Mouse (Mus musculus) heart, adult 2 months (tissue): ENCODE data around the gene Nfkb2. TPM values are rescaled to one million over a fixed set of nuclear protein-coding genes. Genes with fewer than 3 reads are reported as not detected.

Experiments
- DNase-seq, 2 experiments: peaks; one replicate each; pipeline ENCODE4 v3.0.0; 2021
- H3K27ac ChIP-seq: fragments of 200-600 bp; 2 replicates; pipeline ENCODE4 v1.8.1; 2022
- H3K27me3 ChIP-seq: fragments of 200-500 bp; 2 replicates; pipeline ENCODE4 v1.6.1; 2012; ENCODE audit warnings: mild to moderate bottlenecking, low read length, inconsistent platforms, mixed read lengths; ENCODE audit not compliant: control insufficient read depth, insufficient read depth
- H3K36me3 ChIP-seq: fragments of 200-500 bp; 2 replicates; pipeline ENCODE4 v1.6.1; 2012; ENCODE audit warnings: low read length, inconsistent platforms; ENCODE audit not compliant: control insufficient read depth, insufficient read depth
- H3K4me1 ChIP-seq: fragments of 200-500 bp; 2 replicates; pipeline ENCODE4 v1.6.1; 2011; ENCODE audit warnings: low read length; ENCODE audit not compliant: control insufficient read depth, insufficient read depth
- H3K4me3 ChIP-seq: fragments of 200-600 bp; 2 replicates; pipeline ENCODE4 v1.8.1; 2022
- H3K79me2 ChIP-seq: fragments of 200-500 bp; replicated peaks from 2 replicates; pipeline ENCODE4 v1.6.1; 2012; ENCODE audit warnings: mild to moderate bottlenecking, inconsistent platforms, low read length, moderate library complexity, mixed read lengths; ENCODE audit not compliant: control insufficient read depth, insufficient read depth
- H3K9ac ChIP-seq: fragments of 200-500 bp; 2 replicates; pipeline ENCODE4 v1.6.1; 2012; ENCODE audit warnings: low read depth, mild to moderate bottlenecking, control low read depth, inconsistent platforms, low read length, mixed read lengths
- CTCF ChIP-seq: fragments of 200-600 bp; IDR thresholded peaks from 2 replicates; pipeline ENCODE4 v1.8.1; 2022; ENCODE audit warnings: antibody characterized with exemption, mild to moderate bottlenecking, moderate library complexity
- EP300 ChIP-seq: fragments of 200-500 bp; IDR thresholded peaks from 2 replicates; pipeline ENCODE4 v1.6.1; 2011; ENCODE audit warnings: low read depth, low read length, control low read depth; ENCODE audit not compliant: insufficient read depth
- POLR2A ChIP-seq: fragments of 200-500 bp; IDR thresholded peaks from 2 replicates; pipeline ENCODE4 v1.6.1; 2011; ENCODE audit warnings: mild to moderate bottlenecking, low read depth, low read length, control low read depth; ENCODE audit not compliant: insufficient read depth
- WGBS: fragments of 180-500 bp; shearing (Covaris S2); methylation state at CpG from one replicate; pipeline ENCODE4 v1.1.7; 2018; 5-methylcytosine and 5-hydroxymethylcytosine counted together
- intact Hi-C: fragments of 180-260 bp; cut with DNase I; formaldehyde crosslinking; loops from one replicate; pipeline ENCODE4 v1.15.1; 2025
- polyA plus RNA-seq: library from polyadenylated mRNA; depleted of rRNA; stranded (reverse); fragments of >200 nt; gene quantifications from 2 replicates; pipeline ENCODE4 v1.2.3, GENCODE M21; 2012
- total RNA-seq, 2 experiments: library from RNA; stranded (reverse); gene quantifications; 2 replicates each; pipeline ENCODE4 v1.2.3; 2021

The Nfkb2 gene
- total and polyA plus RNA-seq, 3 experiments = 18.3 to 22.1 (median 20.4) TPM

- Histone ChIP-seq H3K27me3 (peaks cover 1% of the 10 kb centered on the region; the same call in 1 of the 2 replicates), H3K27ac (no peak overlapping the region), H3K36me3 (no peaks in the 10 kb centered on the region), H3K9ac (no peak overlapping the region), H3K4me3 (no peak overlapping the region), H3K4me1 (no peaks in the 10 kb centered on the region), H3K79me2 (no peaks in the 10 kb centered on the region)
- DNase-seq = peak in 1 of 2 experiments; percentile 1
- TF ChIP-seq CTCF (no peak), POLR2A (no peak), EP300 (no peak)
- 96% methylated on average over 10 of the region's 12 CpGs for WGBS
- intact Hi-C loops = no loop called here
Observed at GRCm38 (mm10) chr19:46310312-46310865, 6.3 kb downstream of the Nfkb2 start.

GRCm38 (mm10) chr19:46311341-46311740, 7.2 kb downstream of the Nfkb2 start:
- Histone ChIP-seq H3K36me3 (no peaks in the 10 kb centered on the region), H3K4me3 (no peak overlapping the region), H3K79me2 (no peaks in the 10 kb centered on the region), H3K27ac (no peak overlapping the region), H3K27me3 (peaks cover 6% of the 10 kb centered on the region), H3K9ac (no peak overlapping the region), H3K4me1 (no peaks in the 10 kb centered on the region)
- no peak for TF ChIP-seq EP300
- no peak for TF ChIP-seq POLR2A
- no peak for TF ChIP-seq CTCF
- intact Hi-C loops = no loop called here
- WGBS = 91% methylated on average over 9 of the region's 9 CpGs
- DNase-seq = no peak

GRCm38 (mm10) chr19:46312566-46312965, 8.4 kb downstream of the Nfkb2 start:
- Histone ChIP-seq H3K27ac (no peak overlapping the region), H3K9ac (no peak overlapping the region), H3K79me2 (no peaks in the 10 kb centered on the region), H3K27me3 (peaks cover 15% of the 10 kb centered on the region), H3K4me1 (no peaks in the 10 kb centered on the region), H3K36me3 (no peaks in the 10 kb centered on the region), H3K4me3 (no peak overlapping the region)
- TF ChIP-seq CTCF (no peak), EP300 (no peak), POLR2A (no peak)
- intact Hi-C loops = no loop called here
- DNase-seq = peak in 1 of 2 experiments; percentile 16
- WGBS = 93% methylated on average over 21 of the region's 21 CpGs

GRCm38 (mm10) chr19:46313116-46313515, 9.0 kb downstream of the Nfkb2 start:
- intact Hi-C loops = no loop called here
- no peaks in the 10 kb centered on the region for H3K79me2 ChIP-seq
- H3K36me3 ChIP-seq = no peaks in the 10 kb centered on the region
- no peak overlapping the region for H3K27ac ChIP-seq
- peaks cover 17% of the 10 kb centered on the region for H3K27me3 ChIP-seq
- peaks cover under 1% of the 10 kb centered on the region; the same call in 1 of the 2 replicates for H3K4me1 ChIP-seq
- H3K9ac ChIP-seq = no peak overlapping the region
- H3K4me3 ChIP-seq = no peak overlapping the region
- no peak for TF ChIP-seq CTCF
- TF ChIP-seq POLR2A = no peak
- TF ChIP-seq EP300 = no peak
- 87% methylated on average over 9 of the region's 9 CpGs for WGBS
- DNase-seq = no peak

GRCm38 (mm10) chr19:46313591-46313990, 9.5 kb downstream of the Nfkb2 start:
- H3K79me2 ChIP-seq = no peaks in the 10 kb centered on the region
- H3K4me3 ChIP-seq = no peak overlapping the region
- intact Hi-C loops = no loop called here
- WGBS = 83% methylated on average over 6 of the region's 6 CpGs
- no peak overlapping the region for H3K27ac ChIP-seq
- H3K36me3 ChIP-seq = no peaks in the 10 kb centered on the region
- no peak for DNase-seq
- no peak overlapping the region for H3K9ac ChIP-seq
- no peak for TF ChIP-seq POLR2A
- TF ChIP-seq EP300 = no peak
- TF ChIP-seq CTCF = no peak
- H3K4me1 ChIP-seq = peaks cover 2% of the 10 kb centered on the region; the same call in 1 of the 2 replicates
- H3K27me3 ChIP-seq = peaks cover 22% of the 10 kb centered on the region

- H3K27me3 ChIP-seq = peaks cover 23% of the 10 kb centered on the region
- H3K79me2 ChIP-seq = no peaks in the 10 kb centered on the region
- H3K9ac ChIP-seq = no peak overlapping the region
- no peaks in the 10 kb centered on the region for H3K36me3 ChIP-seq
- no peak overlapping the region for H3K27ac ChIP-seq
- TF ChIP-seq CTCF (no peak), POLR2A (no peak), EP300 (no peak)
- peaks cover 2% of the 10 kb centered on the region; the same call in 1 of the 2 replicates for H3K4me1 ChIP-seq
- WGBS = 20% methylated on average over 18 of the region's 18 CpGs
- peak in 1 of 2 experiments; percentile 5 for DNase-seq
- H3K4me3 ChIP-seq = no peak overlapping the region
- intact Hi-C loops = no loop called here
Observed at GRCm38 (mm10) chr19:46314151-46314601, 10.1 kb downstream of the Nfkb2 start.
